Mouse (Mus musculus): ENCODE measurements at regions not wholly inside any gene's neighbourhood (a gene's known extent, or its start where the extent isn't known, plus 50 kb on each side); places are given as distances from the start of the nearest gene placed in this dataset.
"Not testable (repeated sequence)": the region's sequence is repeated elsewhere in the genome, so short reads cannot be mapped to it uniquely, and the experiment has no call there.

- DNase-seq = peak in 1 of 2 experiments; percentile 22
Measured at GRCm38 (mm10) chr3:60804711-60805293, 197.8 kb upstream of the P2ry1 start.

- DNase-seq = no peak
Measured at GRCm38 (mm10) chr3:60811924-60812323, 190.7 kb upstream of the P2ry1 start.

GRCm38 (mm10) chr3:60813485-60813884, 189.1 kb upstream of the P2ry1 start:
- DNase-seq = no peak

GRCm38 (mm10) chr3:60819684-60820281, 182.8 kb upstream of the P2ry1 start:
- DNase-seq = no peak

- DNase-seq = no peak
Measured at GRCm38 (mm10) chr3:60821463-60821862, 181.1 kb upstream of the P2ry1 start.

GRCm38 (mm10) chr3:60826759-60827158, 175.8 kb upstream of the P2ry1 start:
- no peak for DNase-seq

- DNase-seq = no peak
Measured at GRCm38 (mm10) chr3:60832385-60832784, 170.2 kb upstream of the P2ry1 start.

- no peak for DNase-seq
Measured at GRCm38 (mm10) chr3:60841895-60842294, 160.7 kb upstream of the P2ry1 start.

- no peak for DNase-seq
Measured at GRCm38 (mm10) chr3:60845293-60845692, 157.3 kb upstream of the P2ry1 start.

GRCm38 (mm10) chr3:60848437-60848836, 154.2 kb upstream of the P2ry1 start:
- no peak for DNase-seq

- DNase-seq = no peak
Measured at GRCm38 (mm10) chr3:60853773-60854172, 148.8 kb upstream of the P2ry1 start.

GRCm38 (mm10) chr3:60855734-60856133, 146.9 kb upstream of the P2ry1 start:
- no peak for DNase-seq

- DNase-seq = no peak
Measured at GRCm38 (mm10) chr3:60858474-60859118, 144.0 kb upstream of the P2ry1 start.

GRCm38 (mm10) chr3:60859119-60859515, 143.5 kb upstream of the P2ry1 start:
- DNase-seq = no peak

- DNase-seq = not testable (repeated sequence)
Measured at GRCm38 (mm10) chr3:60876858-60877257, 125.7 kb upstream of the P2ry1 start.

GRCm38 (mm10) chr3:60878880-60879279, 123.7 kb upstream of the P2ry1 start:
- DNase-seq = no peak

- no peak for DNase-seq
Measured at GRCm38 (mm10) chr3:60884027-60884426, 118.6 kb upstream of the P2ry1 start.

GRCm38 (mm10) chr3:60889191-60889861, 113.3 kb upstream of the P2ry1 start:
- DNase-seq = no peak

GRCm38 (mm10) chr3:60897628-60898269, 104.8 kb upstream of the P2ry1 start:
- DNase-seq = no peak

- no peak for DNase-seq
Measured at GRCm38 (mm10) chr3:60898720-60899119, 103.9 kb upstream of the P2ry1 start.

GRCm38 (mm10) chr3:60901571-60901970, 101.0 kb upstream of the P2ry1 start:
- no peak for DNase-seq

GRCm38 (mm10) chr3:60916411-60916810, 86.2 kb upstream of the P2ry1 start:
- DNase-seq = no peak

- DNase-seq = no peak
Measured at GRCm38 (mm10) chr3:60917271-60917670, 85.3 kb upstream of the P2ry1 start.
